Mouse (Mus musculus): ENCODE measurements around the gene Igdcc4. TPM values are rescaled to one million over a fixed set of nuclear protein-coding genes. Genes with fewer than 3 reads are reported as not detected.

Igdcc4 gene
- total and polyA plus RNA-seq, 3 experiments, result under 0.01 to 0.14 TPM; not detected in 1

GRCm38 (mm10) chr9:65140491-65140890 is 39.2 kb downstream of the Igdcc4 start:
- no peak for TF ChIP-seq MEF2A (IDR thresholded peaks at IDR 0.05; ENCODE audit: extremely low read depth, insufficient replicate concordance, low read depth, low read length, poor library complexity, severe bottlenecking)
- no peak for TF ChIP-seq TAL1 (IDR thresholded peaks at IDR 0.05; ENCODE audit: low read length)
- no peak for TF ChIP-seq SMC3 (IDR thresholded peaks at IDR 0.05; ENCODE audit: low read depth, low read length)
- no peak for TF ChIP-seq UBTF (IDR thresholded peaks at IDR 0.05; ENCODE audit: borderline replicate concordance, insufficient read depth, low read depth, low read length)
- TF ChIP-seq POLR2A (IDR thresholded peaks at IDR 0.05; ENCODE audit: control insufficient read depth in 1 of 2, insufficient read depth in 1 of 2, low read depth in 1 of 2, low read length in 2 of 2, poor library complexity in 1 of 2), result no peak
- no peak for TF ChIP-seq ELF1 (IDR thresholded peaks at IDR 0.05; ENCODE audit: low read depth, low read length)
- no peak for TF ChIP-seq CHD2 (IDR thresholded peaks at IDR 0.05; ENCODE audit: low read length)
- no peak for TF ChIP-seq ZC3H11A (IDR thresholded peaks at IDR 0.05; ENCODE audit: low read depth, low read length)
- no peak for TF ChIP-seq POLR2AphosphoS2 (IDR thresholded peaks at IDR 0.05; ENCODE audit: low read length)
- TF ChIP-seq ZNF384 (IDR thresholded peaks at IDR 0.05; ENCODE audit: low read depth, low read length), result no peak
- no peak for TF ChIP-seq USF1 (IDR thresholded peaks at IDR 0.05; ENCODE audit: low read depth, low read length)
- no peak for TF ChIP-seq BHLHE40 (IDR thresholded peaks at IDR 0.05; ENCODE audit: borderline replicate concordance, low read depth, low read length)
- no peak for TF ChIP-seq MAFK (IDR thresholded peaks at IDR 0.05; ENCODE audit: borderline replicate concordance, low read depth, low read length)
- TF ChIP-seq JUND (IDR thresholded peaks at IDR 0.05; ENCODE audit: low read depth, low read length), result no peak
- no peak for DNase-seq (ENCODE audit: low read depth, low spot score)
- no peak overlapping the region for H3K27ac ChIP-seq (ENCODE audit: control insufficient read depth, low read depth, low read length)
- peaks cover 0 to 1% of the 10 kb centered on the region in 2 experiments; a peak in 1 of 4 replicates for H3K27me3 ChIP-seq (ENCODE audit: control insufficient read depth in 1 of 2, insufficient read depth in 2 of 2, low read length in 2 of 2)
- no peaks in the 10 kb centered on the region for H3K79me2 ChIP-seq (ENCODE audit: control insufficient read depth, insufficient read depth, low read length, poor library complexity)
- 0 out of 4 replicates have a peak, but pooled peaks cover 0 to 2% of the 10 kb centered on the region in 2 experiments for H3K36me3 ChIP-seq (ENCODE audit: control insufficient read depth in 1 of 2, insufficient read depth in 2 of 2, low read length in 2 of 2)
- no peak overlapping the region for H3K9ac ChIP-seq (ENCODE audit: control insufficient read depth, low read depth, low read length, poor library complexity, severe bottlenecking)
- no peaks in the 10 kb centered on the region for H3K9me3 ChIP-seq (replicated peaks; ENCODE audit: insufficient read depth, low read length)
- no peak overlapping the region for H3K4me3 ChIP-seq (ENCODE audit: control insufficient read depth in 1 of 2, insufficient read depth in 1 of 2, low read depth in 2 of 2, low read length in 2 of 2)
- no peaks in the 10 kb centered on the region for H3K4me1 ChIP-seq (ENCODE audit: control insufficient read depth in 1 of 2, insufficient read depth in 2 of 2, low read length in 2 of 2)

GRCm38 (mm10) chr9:65140936-65141305 is 39.6 kb downstream of the Igdcc4 start, which contains the start of gene Igdcc3:
Gene Igdcc3, plus strand, starts transcription at chr9:65141189.
- H3K27me3 ChIP-seq (ENCODE audit: control insufficient read depth in 1 of 2, insufficient read depth in 2 of 2, low read length in 2 of 2), result peaks cover 0 to 1% of the 10 kb centered on the region in 2 experiments; a peak in 1 of 4 replicates
- H3K79me2 ChIP-seq (ENCODE audit: control insufficient read depth, insufficient read depth, low read length, poor library complexity), result no peaks in the 10 kb centered on the region
- no peak within 1 kb of the TSS for H3K4me3 ChIP-seq (ENCODE audit: control insufficient read depth in 1 of 2, insufficient read depth in 1 of 2, low read depth in 2 of 2, low read length in 2 of 2)
- 0 out of 4 replicates have a peak, but pooled peaks cover 0 to 2% of the 10 kb centered on the region in 2 experiments for H3K36me3 ChIP-seq (ENCODE audit: control insufficient read depth in 1 of 2, insufficient read depth in 2 of 2, low read length in 2 of 2)
- no peaks in the 10 kb centered on the region for H3K4me1 ChIP-seq (ENCODE audit: control insufficient read depth in 1 of 2, insufficient read depth in 2 of 2, low read length in 2 of 2)
- no peak within 1 kb of the TSS for H3K9ac ChIP-seq (ENCODE audit: control insufficient read depth, low read depth, low read length, poor library complexity, severe bottlenecking)
- H3K9me3 ChIP-seq (replicated peaks; ENCODE audit: insufficient read depth, low read length), result no peaks in the 10 kb centered on the region
- no peak for TF ChIP-seq POLR2AphosphoS5 (IDR thresholded peaks at IDR 0.05; ENCODE audit: borderline replicate concordance, low read depth, low read length)
- TF ChIP-seq JUND (IDR thresholded peaks at IDR 0.05; ENCODE audit: low read depth, low read length), result no peak
- no peak for TF ChIP-seq ELF1 (IDR thresholded peaks at IDR 0.05; ENCODE audit: low read depth, low read length)
- no peak for TF ChIP-seq CHD2 (IDR thresholded peaks at IDR 0.05; ENCODE audit: low read length)
- no peak for TF ChIP-seq SMC3 (IDR thresholded peaks at IDR 0.05; ENCODE audit: low read depth, low read length)
- TF ChIP-seq ZKSCAN1 (IDR thresholded peaks at IDR 0.05; ENCODE audit: low read depth, low read length), result no peak
- no peak for TF ChIP-seq TCF12 (IDR thresholded peaks at IDR 0.05; ENCODE audit: low read depth, low read length)
- TF ChIP-seq SIN3A (IDR thresholded peaks at IDR 0.05; ENCODE audit: low read length), result no peak
- no peak for TF ChIP-seq RAD21 (IDR thresholded peaks at IDR 0.05; ENCODE audit: low read depth, low read length)
- TF ChIP-seq USF2 (IDR thresholded peaks at IDR 0.05; ENCODE audit: borderline replicate concordance in 1 of 2, insufficient read depth in 1 of 2, low read depth in 1 of 2, low read length in 2 of 2), result no peak
- no peak for TF ChIP-seq EP300 (IDR thresholded peaks at IDR 0.05; ENCODE audit: low read depth in 1 of 2, low read length in 2 of 2)
- no peak for TF ChIP-seq POLR2A (IDR thresholded peaks at IDR 0.05; ENCODE audit: control insufficient read depth in 1 of 2, insufficient read depth in 1 of 2, low read depth in 1 of 2, low read length in 2 of 2, poor library complexity in 1 of 2)
- TF ChIP-seq ETS1 (IDR thresholded peaks at IDR 0.05; ENCODE audit: low read depth, low read length), result no peak
- no peak for TF ChIP-seq MYC (IDR thresholded peaks at IDR 0.05; ENCODE audit: low read depth, low read length)
- TF ChIP-seq ZNF384 (IDR thresholded peaks at IDR 0.05; ENCODE audit: low read depth, low read length), result no peak
- TF ChIP-seq E2F4 (IDR thresholded peaks at IDR 0.05; ENCODE audit: borderline replicate concordance, low read depth, low read length), result no peak
- no peak for DNase-seq (ENCODE audit: low read depth, low spot score)
- no peak within 1 kb of the TSS for H3K27ac ChIP-seq (ENCODE audit: control insufficient read depth, low read depth, low read length)
